Mouse (Mus musculus) lung, adult 2 months (tissue): ENCODE data around the gene Naa11.

Experiments
- CTCF ChIP-seq: fragments of 200-500 bp; IDR thresholded peaks from 2 replicates; pipeline ENCODE4 v1.5.1; 2011; ENCODE audit warnings: mild to moderate bottlenecking, low read length, control low read depth; ENCODE audit not compliant: insufficient read depth
- POLR2A ChIP-seq: fragments of 200-500 bp; IDR thresholded peaks from 2 replicates; pipeline ENCODE4 v1.6.1; 2011; ENCODE audit warnings: low read depth, mild to moderate bottlenecking, control low read depth, low read length, borderline replicate concordance; ENCODE audit errors: extremely low read depth

DNA sequence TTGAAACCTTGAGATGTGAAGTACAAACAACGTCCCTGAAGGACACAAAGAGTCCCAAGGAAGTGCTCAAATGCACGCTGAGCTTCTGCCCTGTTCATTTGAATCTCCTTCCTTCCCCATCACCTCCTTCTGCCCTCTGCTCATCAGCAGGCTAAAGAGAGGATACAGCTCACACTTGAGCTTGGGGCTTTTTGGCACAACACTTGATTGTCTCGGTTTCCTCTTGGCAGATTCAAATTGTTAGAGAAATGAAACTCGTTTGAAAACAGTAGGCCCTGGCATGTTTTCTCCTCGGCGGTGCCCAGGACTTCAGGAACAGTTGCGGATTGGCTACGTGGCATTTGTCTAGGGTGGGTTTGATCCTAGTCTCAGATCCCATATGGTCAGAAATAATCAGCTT, 27.4 kb downstream of the Naa11 start:
- TF ChIP-seq CTCF (no peak), POLR2A (no peak)
